Mouse (Mus musculus) MEL (cell line): ENCODE results near the gene Insig1. TPM values are rescaled to one million over a fixed set of nuclear protein-coding genes. Genes with fewer than 3 reads are reported as not detected.

Experiments used
- DNase-seq: peaks from one replicate; pipeline ENCODE4 v3.0.0; 2011; ENCODE audit warnings: low read depth, low spot score
- H3K27ac ChIP-seq: 2 replicates; pipeline ENCODE4 v1.5.1; 2012; ENCODE audit warnings: low read depth, mild to moderate bottlenecking, control low read depth, low read length, moderate library complexity; ENCODE audit not compliant: control insufficient read depth
- H3K27me3 ChIP-seq, 2 experiments: fragments of 150-350 bp in 1 of 2; sonication (generic) in 1 of 2; 2 replicates each; pipeline ENCODE4 v1.6.1; 2012; ENCODE audit warnings: low read length in 2 of 2, mild to moderate bottlenecking in 2 of 2, improper control_type of control experiment in 1 of 2, moderate library complexity in 1 of 2; ENCODE audit not compliant: insufficient read depth in 2 of 2, control insufficient read depth in 1 of 2
- H3K36me3 ChIP-seq, 2 experiments: 2 replicates each; pipeline ENCODE4 v1.6.1; 2012 to 2014; ENCODE audit warnings: low read length in 2 of 2, improper control_type of control experiment in 1 of 2, inconsistent platforms in 1 of 2, mild to moderate bottlenecking in 1 of 2; ENCODE audit not compliant: insufficient read depth in 2 of 2, control insufficient read depth in 1 of 2
- H3K4me1 ChIP-seq, 2 experiments: fragments of 150-350 bp in 1 of 2; sonication (generic) in 1 of 2; 2 replicates each; pipeline ENCODE4 v1.6.1; 2012; ENCODE audit warnings: low read length in 2 of 2, improper control_type of control experiment in 1 of 2, mild to moderate bottlenecking in 1 of 2; ENCODE audit not compliant: insufficient read depth in 2 of 2, control insufficient read depth in 1 of 2
- H3K4me3 ChIP-seq, 2 experiments: fragments of 150-350 bp in 1 of 2; sonication (generic) in 1 of 2; 2 replicates each; pipeline ENCODE4 v1.5.1; 2012; ENCODE audit warnings: low read depth in 2 of 2, low read length in 2 of 2, mild to moderate bottlenecking in 2 of 2, moderate library complexity in 2 of 2, control low read depth in 1 of 2, improper control_type of control experiment in 1 of 2; ENCODE audit not compliant: control insufficient read depth in 1 of 2, insufficient read depth in 1 of 2
- H3K79me2 ChIP-seq: 2 replicates; pipeline ENCODE4 v1.6.1; 2012; ENCODE audit warnings: mild to moderate bottlenecking, low read length, moderate library complexity; ENCODE audit not compliant: control insufficient read depth, poor library complexity, insufficient read depth
- H3K9ac ChIP-seq: 2 replicates; pipeline ENCODE4 v1.6.1; 2012; ENCODE audit warnings: low read depth, mild to moderate bottlenecking, control low read depth, low read length, moderate library complexity; ENCODE audit not compliant: control insufficient read depth, poor library complexity, severe bottlenecking
- H3K9me3 ChIP-seq: fragments of 150-350 bp; sonication (generic); replicated peaks from 2 replicates; pipeline ENCODE4 v1.6.1; 2012; ENCODE audit warnings: mild to moderate bottlenecking, low read length, improper control_type of control experiment, moderate library complexity; ENCODE audit not compliant: insufficient read depth
- CHD2 ChIP-seq: IDR thresholded peaks from 2 replicates; pipeline ENCODE4 v1.6.1; 2011; ENCODE audit warnings: low read length, improper control_type of control experiment
- CTCF ChIP-seq, 3 experiments: IDR thresholded peaks in 2 of 3; conservative IDR thresholded peaks in 1 of 3; 2 replicates each; pipeline ENCODE4 v1.5.1; 2011 to 2012; ENCODE audit warnings: low read length in 3 of 3, low read depth in 2 of 3, mild to moderate bottlenecking in 2 of 3, improper control_type of control experiment in 1 of 3, inconsistent platforms in 1 of 3, mixed read lengths in 1 of 3, moderate library complexity in 1 of 3; ENCODE audit not compliant: control insufficient read depth in 1 of 3, insufficient read depth in 1 of 3, poor library complexity in 1 of 3, severe bottlenecking in 1 of 3
- ETS1 ChIP-seq: IDR thresholded peaks from 2 replicates; pipeline ENCODE4 v1.6.1; 2012; ENCODE audit warnings: low read depth, mild to moderate bottlenecking, inconsistent platforms, low read length, improper control_type of control experiment, moderate library complexity
- JUND ChIP-seq: IDR thresholded peaks from 2 replicates; pipeline ENCODE4 v1.6.1; 2011; ENCODE audit warnings: low read depth, mild to moderate bottlenecking, improper control_type of control experiment, low read length
- MEF2A ChIP-seq: IDR thresholded peaks from 2 replicates; pipeline ENCODE4 v1.6.1; 2014; ENCODE audit warnings: low read depth, mild to moderate bottlenecking, inconsistent platforms, low read length, improper control_type of control experiment; ENCODE audit not compliant: poor library complexity, insufficient replicate concordance, severe bottlenecking; ENCODE audit errors: extremely low read depth
- MXI1 ChIP-seq: IDR thresholded peaks from 2 replicates; pipeline ENCODE4 v1.6.1; 2011; ENCODE audit warnings: mild to moderate bottlenecking, low read depth, low read length, improper control_type of control experiment
- MYB ChIP-seq: IDR thresholded peaks from 2 replicates; pipeline ENCODE4 v1.6.1; 2011; ENCODE audit warnings: mild to moderate bottlenecking, low read depth, low read length, improper control_type of control experiment
- RAD21 ChIP-seq: IDR thresholded peaks from 2 replicates; pipeline ENCODE4 v1.6.1; 2011; ENCODE audit warnings: mild to moderate bottlenecking, low read depth, low read length, improper control_type of control experiment
- RCOR1 ChIP-seq: IDR thresholded peaks from 2 replicates; pipeline ENCODE4 v1.6.1; 2012; ENCODE audit warnings: low read depth, mild to moderate bottlenecking, inconsistent platforms, low read length, improper control_type of control experiment
- USF1 ChIP-seq: IDR thresholded peaks from 2 replicates; pipeline ENCODE4 v1.6.1; 2014; ENCODE audit warnings: low read depth, mild to moderate bottlenecking, inconsistent platforms, low read length, improper control_type of control experiment, moderate library complexity
- ZC3H11A ChIP-seq: IDR thresholded peaks from 2 replicates; pipeline ENCODE4 v1.6.1; 2012; ENCODE audit warnings: low read depth, mild to moderate bottlenecking, inconsistent platforms, low read length, improper control_type of control experiment
- ZKSCAN1 ChIP-seq: IDR thresholded peaks from 2 replicates; pipeline ENCODE4 v1.6.1; 2012; ENCODE audit warnings: low read depth, mild to moderate bottlenecking, inconsistent platforms, low read length, improper control_type of control experiment, moderate library complexity
- ZMIZ1 ChIP-seq: IDR thresholded peaks from 2 replicates; pipeline ENCODE4 v1.6.1; 2012; ENCODE audit warnings: low read depth, mild to moderate bottlenecking, inconsistent platforms, low read length, improper control_type of control experiment, moderate library complexity
- polyA plus RNA-seq, 2 experiments: library from polyadenylated mRNA; stranded (reverse) in 1 of 2; unstranded in 1 of 2; fragments of >175 nt in 1 of 2; fragments of >200 nt in 1 of 2; gene quantifications; 2 replicates each; pipeline versions ENCODE4 v1.2.1 to v1.2.4; 2012; ENCODE audit warnings: low replicate concordance in 2 of 2, low read depth in 1 of 2; ENCODE audit not compliant: insufficient read length in 2 of 2, insufficient read depth in 1 of 2, missing spikeins in 1 of 2
- total RNA-seq: library from RNA; depleted of rRNA; stranded (reverse); fragments of 300-350 nt; gene quantifications from 2 replicates; pipeline ENCODE4 v1.2.3, GENCODE M21; 2012

The Insig1 gene
- total and polyA plus RNA-seq, 3 experiments: 61.3 to 73.2 TPM; not detected in 1

DNA sequence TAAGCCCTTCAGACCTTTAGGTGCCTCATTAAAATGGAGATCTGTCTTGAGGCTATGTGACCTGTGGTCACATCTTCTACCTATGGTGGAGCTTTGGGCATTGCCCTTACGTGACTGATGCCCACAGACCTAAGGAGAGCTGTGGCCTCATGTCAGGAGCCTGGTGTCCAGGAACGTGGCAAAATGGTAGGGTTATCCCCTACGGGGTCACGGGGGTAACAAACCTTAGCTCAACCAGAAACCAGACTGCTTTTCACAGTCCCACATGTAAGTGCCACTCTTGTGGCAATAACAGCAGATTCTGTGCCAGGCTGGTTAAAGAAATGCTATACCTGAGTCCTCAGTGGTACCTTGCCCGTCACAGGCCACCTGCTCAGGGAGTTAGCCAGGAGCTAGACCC, 37.3 kb upstream of the Insig1 start:
- no peak overlapping the region for H3K27ac ChIP-seq
- no peaks in the 10 kb centered on the region for H3K36me3 ChIP-seq
- no peaks in the 10 kb centered on the region for H3K4me1 ChIP-seq
- no peak for DNase-seq
- no peak overlapping the region for H3K4me3 ChIP-seq
- H3K27me3 ChIP-seq: no peaks in the 10 kb centered on the region; a peak in 1 of 4 replicates
- H3K79me2 ChIP-seq: no peaks in the 10 kb centered on the region
- no peak for TF ChIP-seq MEF2A
- TF ChIP-seq CTCF (IDR thresholded peaks at IDR 0.05 in 2 of 3, conservative IDR thresholded peaks at IDR 0.05 in 1 of 3; ENCODE audit: control insufficient read depth in 1 of 3, insufficient read depth in 1 of 3, low read depth in 2 of 3, low read length in 3 of 3, poor library complexity in 1 of 3, severe bottlenecking in 1 of 3): no peak
- no peaks in the 10 kb centered on the region for H3K9me3 ChIP-seq
- no peak overlapping the region for H3K9ac ChIP-seq

DNA sequence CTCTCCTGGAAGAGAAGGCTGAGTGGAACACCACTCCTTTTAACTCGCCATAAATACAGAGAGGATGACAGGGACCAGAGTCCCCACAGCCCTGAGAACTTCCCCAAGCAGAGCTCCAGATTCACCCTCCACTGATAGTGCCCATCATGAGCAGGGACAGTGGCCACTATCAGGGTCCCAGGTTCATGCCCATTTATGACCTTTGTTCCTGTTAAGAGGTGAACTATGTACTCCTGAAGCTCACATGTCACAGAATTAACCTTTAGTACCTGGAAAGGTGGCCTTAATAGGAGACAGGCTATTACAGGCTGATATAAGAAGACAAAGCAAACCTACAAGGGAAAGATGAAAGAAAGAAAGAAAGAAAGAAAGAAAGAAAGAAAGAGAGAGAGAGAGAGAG, 35.2 kb upstream of the Insig1 start:
- no peak for DNase-seq
- Histone ChIP-seq H3K4me3 (no peak overlapping the region), H3K9ac (no peak overlapping the region), H3K36me3 (no peaks in the 10 kb centered on the region), H3K27me3 (no peaks in the 10 kb centered on the region), H3K9me3 (no peaks in the 10 kb centered on the region), H3K27ac (no peak overlapping the region), H3K4me1 (no peaks in the 10 kb centered on the region), H3K79me2 (no peaks in the 10 kb centered on the region)
- no peak for TF ChIP-seq RCOR1

DNA sequence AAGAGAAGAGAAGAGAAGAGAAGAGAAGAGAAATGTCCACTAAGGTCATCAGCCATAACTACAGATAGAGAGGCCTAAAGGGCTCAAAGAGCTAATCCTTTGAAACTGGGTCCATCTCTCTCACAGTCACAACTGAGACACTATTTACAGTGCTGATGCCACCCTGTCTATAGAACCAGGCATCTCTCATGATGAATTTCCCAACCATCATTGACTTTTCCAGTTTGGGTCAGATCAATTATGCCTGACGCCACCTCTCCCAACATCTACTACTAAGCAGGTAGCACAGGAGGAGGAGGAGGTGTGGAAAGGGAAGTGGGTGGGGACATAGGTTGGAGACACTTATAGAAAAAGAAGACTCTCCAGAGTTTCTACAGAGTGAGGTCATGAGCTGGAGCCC, 34.6 kb upstream of the Insig1 start:
- Histone ChIP-seq H3K4me3 (no peak overlapping the region), H3K4me1 (no peaks in the 10 kb centered on the region), H3K36me3 (no peaks in the 10 kb centered on the region), H3K9me3 (no peaks in the 10 kb centered on the region), H3K27ac (no peak overlapping the region), H3K27me3 (no peaks in the 10 kb centered on the region), H3K9ac (no peak overlapping the region), H3K79me2 (no peaks in the 10 kb centered on the region)
- DNase-seq: no peak
- no peak for TF ChIP-seq MEF2A
- TF ChIP-seq CHD2: no peak
- TF ChIP-seq RAD21: no peak

DNA sequence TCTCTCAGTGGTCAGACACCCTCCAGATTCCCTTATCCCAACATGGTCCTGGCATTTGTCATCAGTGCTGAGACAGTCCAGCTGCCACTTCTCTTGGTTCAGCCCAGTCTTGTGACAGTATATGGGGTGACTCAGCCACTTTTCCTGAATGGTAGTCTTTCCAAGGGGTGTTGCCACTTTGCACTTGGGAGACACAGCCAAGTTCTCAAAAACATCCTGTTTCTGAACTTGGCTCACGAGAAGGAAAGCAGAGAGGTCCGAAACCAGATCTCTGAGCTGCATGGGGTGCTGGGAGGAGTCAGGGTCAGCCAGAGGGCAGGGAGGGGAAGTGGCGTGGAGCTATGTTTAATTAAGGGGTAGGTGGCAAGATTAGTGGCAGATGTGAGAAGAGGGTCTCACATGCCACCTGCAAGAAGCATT, 34.0 kb upstream of the Insig1 start:
- H3K9ac ChIP-seq: no peak overlapping the region
- DNase-seq: no peak
- H3K27ac ChIP-seq: no peak overlapping the region
- no peaks in the 10 kb centered on the region for H3K4me1 ChIP-seq
- no peak for TF ChIP-seq ZKSCAN1
- TF ChIP-seq MYB: no peak
- no peak for TF ChIP-seq ETS1
- no peak for TF ChIP-seq RCOR1
- TF ChIP-seq ZMIZ1: no peak
- no peak for TF ChIP-seq ZC3H11A
- no peak for TF ChIP-seq MXI1
- TF ChIP-seq JUND: no peak
- no peak for TF ChIP-seq USF1
- H3K4me3 ChIP-seq: no peak overlapping the region
- H3K36me3 ChIP-seq: no peaks in the 10 kb centered on the region
- no peaks in the 10 kb centered on the region for H3K9me3 ChIP-seq
- H3K27me3 ChIP-seq: no peaks in the 10 kb centered on the region
- no peaks in the 10 kb centered on the region for H3K79me2 ChIP-seq
